Mouse (Mus musculus) forelimb bud, embryonic 11.5 days (tissue): ENCODE results near the gene Prpf19.

ENCODE experiments used
- DNase-seq: peaks from one replicate; pipeline ENCODE4 v3.0.0-alpha.2; 2012; ENCODE audit warnings: low read depth, low spot score

The Prpf19 gene

DNA sequence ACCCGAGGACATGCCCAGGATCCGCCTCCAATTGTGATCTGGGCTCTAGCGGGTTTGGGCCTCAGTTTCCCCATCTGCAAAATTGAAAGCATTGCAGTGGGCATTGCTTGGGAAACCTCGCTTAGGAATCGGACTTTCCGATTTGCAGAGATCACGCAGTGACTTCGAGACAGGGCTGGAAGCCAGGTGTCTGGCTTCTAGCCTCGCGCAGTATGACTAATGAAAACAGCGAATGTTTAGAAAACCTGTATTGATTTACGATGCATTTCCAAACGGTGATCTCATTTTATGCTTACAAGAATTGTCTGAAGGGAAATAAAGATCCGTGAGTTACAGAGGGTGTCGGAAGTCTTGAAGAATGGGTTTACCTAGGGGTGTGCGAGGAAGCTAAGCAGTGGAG is 677 bp downstream of the Prpf19 start:
- peak; percentile 27 for DNase-seq

DNA sequence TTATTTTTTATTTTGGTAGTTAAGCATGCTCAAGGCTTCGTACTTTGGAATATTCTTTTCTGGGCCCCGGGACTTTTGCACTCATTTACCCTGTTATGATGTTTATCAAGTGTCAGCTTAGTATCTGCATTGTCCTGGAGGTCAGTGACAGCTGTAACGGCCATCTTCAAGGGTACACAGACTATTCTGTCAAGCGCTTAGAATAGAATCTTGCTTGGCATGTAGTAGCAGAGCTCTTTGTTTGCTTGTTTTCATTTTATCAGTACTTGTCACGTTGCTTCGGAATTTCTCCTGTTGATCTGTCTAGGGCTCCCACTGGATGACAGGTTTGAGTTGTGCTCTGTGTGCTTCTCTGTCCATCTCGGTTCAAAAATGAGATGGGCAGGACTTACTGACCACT is 1.8 kb downstream of the Prpf19 start:
- no peak for DNase-seq

DNA sequence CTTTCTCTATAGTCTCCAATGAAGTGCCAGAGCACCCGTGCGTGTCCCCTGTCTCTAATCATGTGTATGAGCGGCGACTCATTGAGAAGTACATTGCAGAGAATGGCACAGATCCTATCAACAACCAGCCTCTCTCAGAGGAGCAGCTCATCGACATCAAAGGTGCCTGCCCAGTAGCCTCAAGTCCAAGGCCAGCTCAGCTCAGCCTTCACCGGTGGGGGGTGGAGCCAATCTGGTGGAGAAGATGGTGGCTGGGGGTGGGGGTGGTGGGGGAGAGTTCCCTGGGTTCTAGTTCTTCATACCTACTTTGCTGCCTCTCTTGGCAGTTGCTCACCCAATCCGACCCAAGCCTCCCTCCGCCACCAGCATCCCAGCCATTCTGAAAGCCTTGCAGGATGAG is 2.5 kb downstream of the Prpf19 start:
- no peak for DNase-seq

DNA sequence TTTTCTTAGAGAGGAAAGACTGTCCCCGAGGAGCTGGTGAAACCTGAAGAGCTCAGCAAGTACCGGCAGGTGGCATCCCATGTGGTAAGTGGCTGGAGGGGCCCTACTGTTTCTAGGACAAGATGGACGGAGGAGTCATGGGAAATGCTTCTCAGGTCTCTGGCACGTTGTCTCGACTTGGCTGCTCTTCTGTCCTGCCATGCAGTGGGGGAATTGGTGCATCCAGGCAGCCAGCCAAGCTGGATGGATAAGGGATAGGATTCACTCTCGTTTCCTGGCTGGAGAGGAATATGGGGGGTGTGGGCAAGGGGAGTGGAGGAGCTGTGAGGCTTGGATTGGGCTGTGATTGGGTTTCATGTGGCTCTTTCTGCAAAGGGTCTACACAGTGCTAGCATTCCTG is 5.3 kb downstream of the Prpf19 start:
- no peak for DNase-seq

DNA sequence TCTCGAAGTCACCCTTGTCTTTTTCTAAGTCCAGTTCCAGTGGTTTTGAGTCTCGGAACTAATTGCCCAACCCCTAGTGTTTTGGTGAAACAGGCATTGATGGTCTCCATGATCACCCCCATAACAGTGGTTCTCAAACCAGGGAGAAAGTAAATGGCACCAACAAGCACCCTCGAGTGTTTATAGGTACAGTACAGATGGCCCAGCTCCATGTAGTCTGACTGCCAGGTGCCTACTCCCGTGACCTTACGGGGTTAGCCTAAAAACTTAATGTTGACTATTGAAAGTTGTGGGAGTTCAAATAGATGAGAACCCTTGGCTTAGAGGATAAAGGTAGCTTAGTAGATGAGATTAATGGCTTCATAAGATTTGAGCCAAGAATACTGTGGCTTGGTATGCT is 6.0 kb downstream of the Prpf19 start:
- DNase-seq, result no peak

DNA sequence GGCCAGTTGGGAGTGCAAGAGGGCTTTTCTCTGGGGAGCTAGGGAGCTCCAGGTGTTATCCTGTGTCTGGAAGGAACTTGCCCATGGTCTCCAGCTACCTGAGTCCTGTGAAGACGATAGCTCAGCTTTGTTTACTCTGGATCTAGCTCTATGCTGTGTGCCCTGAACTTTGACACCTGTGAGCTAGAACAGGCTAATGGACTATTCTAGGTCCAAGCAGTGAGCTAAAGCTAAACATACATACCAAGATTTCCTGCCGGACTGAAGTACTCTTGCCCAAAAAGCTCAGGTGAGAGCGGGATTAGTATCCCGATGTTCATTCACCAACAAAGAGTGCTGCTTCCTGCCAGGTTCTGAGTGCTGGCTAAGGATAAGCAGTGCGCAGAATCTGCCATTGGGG is 9.5 kb downstream of the Prpf19 start:
- no peak for DNase-seq

DNA sequence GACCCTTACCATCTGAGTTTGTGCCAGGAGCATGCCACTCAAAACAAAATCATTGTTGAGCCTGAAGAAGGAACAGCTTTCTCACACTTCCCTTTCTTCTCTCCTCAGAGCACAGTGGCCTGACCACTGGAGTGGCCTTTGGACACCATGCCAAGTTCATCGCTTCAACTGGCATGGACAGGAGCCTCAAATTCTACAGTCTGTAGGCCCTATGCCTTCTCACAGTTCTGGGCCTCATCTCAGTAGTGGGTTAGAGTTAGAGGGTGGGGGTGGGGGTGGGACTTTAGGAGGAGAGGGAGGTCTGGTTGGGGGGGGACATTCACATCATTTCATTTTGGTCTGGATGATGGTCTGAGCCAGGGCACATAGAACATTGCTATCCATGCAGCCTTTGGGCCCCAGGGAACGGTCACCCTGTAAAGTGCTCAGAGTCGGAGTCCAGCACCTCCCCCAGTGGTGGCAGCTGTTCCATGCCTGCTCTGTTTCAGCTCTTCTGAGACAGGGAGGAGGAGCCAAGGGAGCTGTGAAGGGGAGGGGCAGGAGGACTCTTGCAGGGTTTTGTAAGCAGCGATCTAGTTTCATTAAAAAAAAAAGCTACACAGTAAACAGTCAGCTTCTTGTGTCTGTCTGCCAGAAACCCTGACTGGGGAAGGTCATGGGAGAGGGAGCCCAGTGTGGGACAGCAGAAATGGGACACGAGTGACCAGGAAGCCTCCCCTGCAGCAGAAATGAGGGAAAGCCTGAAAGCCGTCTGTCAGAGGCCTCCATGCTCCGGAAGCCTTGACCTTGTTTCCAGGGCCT is 10.1 kb downstream of the Prpf19 start:
- DNase-seq, result no peak

DNA sequence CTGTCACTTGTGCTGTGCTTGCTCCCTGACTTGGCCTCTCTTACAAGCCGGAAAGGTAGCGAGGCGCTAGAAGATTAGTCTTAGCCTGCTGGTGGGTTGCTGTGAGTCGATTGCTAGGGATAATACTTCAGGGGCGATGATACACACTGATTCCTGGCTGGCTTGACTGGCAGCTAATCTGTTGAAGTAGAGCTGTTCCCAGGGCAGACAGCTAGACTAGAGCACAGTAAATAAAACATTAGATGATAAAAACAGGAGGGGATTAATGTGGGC is 10.6 kb downstream of the Prpf19 start:
- no peak for DNase-seq

DNA sequence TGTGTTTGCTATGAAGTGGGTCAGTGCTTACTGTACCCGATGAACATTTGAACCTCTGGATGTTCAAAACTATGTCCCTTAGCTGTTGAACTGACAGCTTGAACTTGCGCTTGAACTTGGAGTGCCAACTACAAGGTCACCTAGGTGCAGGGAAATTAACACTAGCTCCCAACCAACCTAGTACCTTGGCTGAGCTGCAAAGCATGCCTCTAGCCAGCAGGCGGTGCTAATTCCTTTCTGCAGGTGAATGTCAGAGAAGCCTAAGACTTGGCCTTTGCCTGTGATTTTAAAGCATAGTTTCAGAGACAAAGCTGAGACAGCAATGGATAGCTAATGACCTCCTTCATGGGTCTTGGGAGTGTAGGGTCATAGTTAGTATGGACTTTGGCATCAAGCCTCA is 12.9 kb downstream of the Prpf19 start:
- DNase-seq, result peak; percentile 35

DNA sequence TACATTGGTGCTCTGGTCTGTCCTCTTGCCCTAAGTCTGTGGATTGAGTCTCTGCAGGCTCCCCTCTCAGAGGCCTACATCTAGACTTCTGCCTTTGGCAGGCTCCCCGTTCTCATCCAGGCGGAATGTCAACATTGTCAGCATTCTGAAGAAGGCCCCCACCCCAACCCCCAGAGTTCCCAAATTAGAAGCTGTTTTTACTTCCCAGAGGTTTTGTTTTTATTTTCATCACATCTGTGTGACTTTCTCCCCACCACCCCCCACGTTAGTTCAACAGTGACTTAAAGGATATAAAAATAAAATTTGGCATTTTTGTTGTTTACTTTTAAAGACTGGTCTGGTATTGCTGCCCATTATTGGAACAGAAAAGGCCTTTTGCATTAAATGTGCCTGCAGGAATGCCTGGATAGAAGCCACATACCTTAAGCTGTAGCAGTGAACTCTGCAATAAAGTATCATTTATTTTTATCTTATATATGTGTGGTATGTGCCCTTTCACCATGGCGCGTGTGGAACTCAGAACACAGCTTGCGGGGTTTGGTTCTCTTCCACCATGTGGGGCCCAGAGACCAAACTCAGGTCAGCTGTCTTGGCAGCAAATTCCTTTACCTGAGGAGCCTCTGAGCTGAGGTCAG is 14.2 kb downstream of the Prpf19 start:
- DNase-seq, result no peak

DNA sequence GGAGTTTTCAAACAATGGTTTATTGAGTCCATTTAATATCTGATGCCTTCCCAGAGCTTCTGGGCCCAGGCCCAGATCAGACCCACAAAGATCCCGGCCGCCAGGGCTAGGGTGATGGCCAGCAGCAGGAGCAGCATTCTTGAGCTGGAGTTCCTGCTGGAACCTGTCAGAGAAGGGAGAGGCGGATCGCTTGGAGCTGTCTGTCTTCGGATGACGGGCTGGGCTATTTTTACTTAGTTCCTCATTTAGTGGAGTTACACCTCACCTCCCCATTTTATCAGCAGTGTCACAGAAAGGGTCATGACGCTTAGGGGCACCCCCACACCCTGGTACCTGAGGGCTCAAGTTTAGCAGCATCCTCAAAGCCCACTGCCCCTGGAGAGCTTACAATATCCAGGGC is 19.3 kb downstream of the Prpf19 start:
- DNase-seq, result no peak

DNA sequence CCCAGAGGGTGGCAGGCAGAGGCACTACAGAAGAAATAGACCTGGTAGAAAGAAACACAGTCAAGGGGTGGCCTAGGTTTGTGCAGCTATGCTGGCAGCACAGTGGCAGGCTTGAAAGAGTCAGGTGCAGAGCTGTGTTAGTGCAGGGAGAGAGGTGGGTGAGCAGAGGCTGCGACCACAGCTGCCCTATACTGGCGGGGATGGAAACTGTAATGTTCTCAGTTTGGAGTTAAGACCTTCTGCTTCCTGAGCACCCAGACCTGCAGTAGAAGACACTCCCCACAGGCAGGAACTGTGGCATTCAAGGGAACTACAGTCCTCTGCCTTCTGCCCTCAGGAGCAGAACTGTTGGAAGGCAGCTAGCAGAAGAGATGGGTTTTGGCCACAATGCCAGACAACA is 19.8 kb downstream of the Prpf19 start:
- no peak for DNase-seq

DNA sequence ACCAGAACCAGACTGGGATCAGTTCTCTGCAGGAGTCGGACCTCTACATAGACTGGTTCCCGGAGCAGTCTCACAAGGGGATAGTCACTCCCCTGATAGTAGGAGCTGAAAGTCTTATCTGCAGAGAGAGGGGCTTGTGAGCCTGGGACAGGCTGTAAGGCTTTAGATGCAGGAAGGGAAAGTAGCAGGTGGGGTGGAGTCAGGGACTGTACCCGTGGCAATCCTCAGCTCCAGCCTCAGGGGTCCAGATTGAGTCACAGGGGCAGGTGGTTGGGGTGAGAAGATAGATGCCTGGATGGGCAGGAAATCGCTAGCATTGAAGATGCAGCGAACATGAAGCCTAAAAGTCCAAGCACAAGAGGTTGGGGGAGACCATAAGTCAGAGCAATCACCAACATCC is 21.5 kb downstream of the Prpf19 start:
- DNase-seq, result no peak

DNA sequence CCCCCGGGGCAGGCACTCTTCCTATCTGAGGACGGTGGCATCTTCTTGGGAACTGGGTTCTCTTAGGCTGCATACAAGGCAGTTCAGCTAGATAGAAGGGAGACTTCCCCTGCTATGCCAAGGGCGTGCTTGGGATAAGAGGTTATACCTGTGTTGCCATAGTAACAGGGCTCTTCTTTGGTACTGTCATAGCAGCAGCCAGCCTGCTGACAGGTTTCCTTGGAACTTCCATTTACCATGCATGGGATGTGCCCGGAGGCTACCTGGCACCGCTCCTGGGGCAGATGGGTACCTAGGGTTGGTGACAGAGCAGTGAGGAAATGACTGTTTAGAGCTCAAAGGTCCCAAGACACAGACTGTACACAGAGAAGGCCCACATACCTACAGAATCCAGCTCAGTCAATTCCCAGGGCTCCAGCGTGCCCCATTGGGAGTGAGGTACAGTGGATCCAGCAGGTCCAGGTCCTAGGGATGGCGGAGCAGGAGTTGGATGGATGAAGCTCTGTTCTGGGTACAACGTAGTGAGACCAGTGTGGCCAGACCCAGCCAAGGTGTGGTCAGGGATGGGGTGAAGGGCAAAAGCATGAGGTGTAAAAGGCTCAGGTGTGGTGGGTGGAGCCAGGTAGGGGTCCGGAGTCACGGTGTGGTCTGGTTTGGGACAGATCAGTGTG is 23.4 kb downstream of the Prpf19 start:
- no peak for DNase-seq

DNA sequence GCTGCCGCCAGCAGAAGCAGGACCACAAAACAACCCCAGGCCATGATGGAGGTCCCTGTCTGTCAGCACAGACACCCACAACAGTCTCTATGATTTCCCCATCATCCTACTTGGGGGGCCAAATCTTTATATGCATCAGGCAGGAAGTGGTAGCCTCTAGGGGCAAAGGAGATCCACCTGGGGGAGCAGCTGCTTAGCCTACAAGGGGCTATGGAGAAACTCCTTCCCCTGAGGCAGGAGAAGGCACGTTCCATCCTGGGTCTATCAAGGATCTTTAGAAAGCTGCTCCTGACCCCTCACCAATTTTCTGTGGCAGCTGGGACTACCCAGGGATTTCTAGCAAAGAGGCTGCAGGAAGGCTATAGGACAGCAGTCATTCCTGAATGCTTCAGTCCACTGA is 25.5 kb downstream of the Prpf19 start, which contains the start of gene Zp1:
Zp1 (minus strand) TSS at position 101 of the 400 bp plus-strand sequence.
- DNase-seq, result no peak

DNA sequence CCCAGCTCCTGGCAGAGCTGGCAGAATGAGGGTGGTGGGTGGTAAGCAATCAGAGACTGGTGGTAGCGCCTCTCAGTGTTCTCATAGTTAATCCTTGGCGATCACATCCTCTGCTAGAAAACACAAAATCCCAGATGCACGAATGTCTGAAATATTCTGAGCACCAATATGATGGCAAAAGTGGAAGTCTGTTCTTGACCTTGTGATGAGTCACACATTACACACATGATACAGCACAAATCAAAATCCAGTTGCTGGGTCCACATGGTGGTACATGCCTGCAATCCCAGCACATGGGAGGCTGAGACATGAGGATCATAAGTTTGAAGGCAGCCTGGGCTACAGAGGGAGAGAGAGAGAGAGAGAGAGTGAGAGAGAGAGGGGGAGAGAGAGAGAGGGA is 26.0 kb downstream of the Prpf19 start:
- DNase-seq, result no peak

DNA sequence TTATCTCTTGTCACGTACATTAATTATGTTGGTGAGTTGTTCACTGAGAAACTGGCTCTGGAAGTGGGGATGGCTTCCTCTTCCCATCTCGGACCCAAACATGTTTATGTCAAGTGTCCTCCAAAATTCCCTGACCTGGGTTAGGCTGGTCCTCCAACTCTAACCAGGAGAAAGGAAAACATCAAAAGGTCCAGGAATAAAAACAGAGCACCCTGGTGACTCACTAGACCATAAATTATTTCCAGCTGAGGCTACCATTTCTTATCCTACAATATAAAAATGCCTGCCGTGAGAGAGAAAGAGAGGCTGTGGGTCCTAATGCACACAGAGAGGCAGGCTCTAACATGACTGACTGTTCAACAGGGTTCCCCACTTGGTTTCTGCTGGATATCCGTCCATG is 29.2 kb downstream of the Prpf19 start:
- DNase-seq, result no peak

DNA sequence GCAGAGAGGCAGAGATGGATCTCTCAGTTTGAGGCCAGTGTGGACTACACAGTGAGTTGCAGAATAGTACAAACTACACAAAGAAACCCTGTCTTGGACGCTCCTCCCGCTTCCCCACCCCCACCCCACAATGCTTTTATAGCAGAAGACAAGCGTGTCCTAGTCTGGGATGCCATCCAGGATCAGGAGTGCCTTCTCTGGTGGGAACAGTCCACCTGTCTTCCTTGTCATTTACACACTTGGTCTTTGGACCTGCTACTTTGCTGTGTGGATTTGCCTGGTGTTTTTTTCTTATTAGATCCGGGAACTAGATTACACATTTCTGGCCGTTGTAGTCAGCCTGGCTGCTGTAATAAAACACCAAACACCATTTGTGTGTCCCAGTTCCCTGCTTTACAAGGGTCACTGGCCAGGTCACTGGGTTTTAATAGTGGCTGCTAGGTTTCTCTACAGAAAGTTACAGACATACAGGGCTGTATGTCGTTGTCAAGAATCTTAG is 31.1 kb downstream of the Prpf19 start:
- DNase-seq, result peak; percentile 26

DNA sequence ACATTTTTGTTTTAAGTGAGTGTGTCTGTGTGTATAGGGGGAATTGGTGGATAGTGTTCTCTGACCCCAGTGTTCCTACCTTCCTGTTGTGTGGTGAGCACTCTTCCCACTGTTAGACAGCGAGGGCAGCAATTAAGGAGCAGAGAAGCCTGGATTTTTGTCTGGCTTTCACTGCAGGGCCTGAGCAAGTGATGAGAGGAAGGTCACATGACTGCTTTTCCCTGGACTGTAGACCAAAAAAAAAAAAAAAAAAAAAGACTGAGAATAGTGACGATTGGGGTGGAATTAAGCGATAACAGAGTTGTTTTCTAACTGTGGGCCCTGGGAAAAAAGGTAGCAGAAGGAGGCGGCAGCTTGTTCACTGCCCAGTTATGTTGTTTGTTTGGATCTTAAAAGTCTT is 31.6 kb downstream of the Prpf19 start:
- DNase-seq, result no peak

DNA sequence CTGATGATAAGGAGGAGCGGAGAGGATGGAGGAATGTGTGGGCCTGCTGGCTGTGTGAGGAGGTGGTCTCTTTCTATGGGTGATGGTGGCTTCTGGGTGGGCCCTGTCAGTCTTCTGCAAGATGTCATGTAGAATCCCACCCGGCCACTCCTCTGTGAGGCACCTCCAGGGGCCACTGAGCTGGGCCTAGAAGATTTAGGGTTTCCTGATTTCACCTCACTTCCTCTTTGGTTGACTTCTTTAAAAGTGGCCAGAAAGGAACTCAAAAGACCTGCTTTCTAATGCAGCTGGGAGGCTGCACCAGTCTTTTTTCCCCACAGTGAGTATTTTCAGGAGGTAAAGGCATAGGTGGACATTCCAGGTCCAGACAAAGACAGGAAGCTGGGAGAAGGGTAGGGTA is 35.6 kb downstream of the Prpf19 start:
- DNase-seq, result no peak

DNA sequence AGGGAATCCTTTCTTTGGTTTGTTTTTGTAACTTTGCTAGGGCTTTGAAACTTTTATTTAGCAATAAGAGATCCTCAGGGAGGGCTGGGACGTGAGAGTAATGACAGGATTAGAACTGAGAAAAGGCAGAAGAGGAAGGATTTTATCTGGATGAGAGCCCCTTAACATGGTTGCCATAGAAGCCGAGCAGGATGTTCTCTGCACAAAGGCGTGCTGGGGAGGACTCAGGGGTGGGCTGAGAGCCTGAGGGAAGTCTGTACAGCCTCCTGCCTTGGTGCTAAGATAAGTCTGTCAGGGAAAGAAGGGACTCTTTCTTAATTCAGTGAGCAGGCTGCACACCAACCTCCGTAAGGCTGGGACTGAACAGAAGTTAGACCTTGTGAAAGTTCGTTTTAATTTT is 40.0 kb downstream of the Prpf19 start:
- no peak for DNase-seq

DNA sequence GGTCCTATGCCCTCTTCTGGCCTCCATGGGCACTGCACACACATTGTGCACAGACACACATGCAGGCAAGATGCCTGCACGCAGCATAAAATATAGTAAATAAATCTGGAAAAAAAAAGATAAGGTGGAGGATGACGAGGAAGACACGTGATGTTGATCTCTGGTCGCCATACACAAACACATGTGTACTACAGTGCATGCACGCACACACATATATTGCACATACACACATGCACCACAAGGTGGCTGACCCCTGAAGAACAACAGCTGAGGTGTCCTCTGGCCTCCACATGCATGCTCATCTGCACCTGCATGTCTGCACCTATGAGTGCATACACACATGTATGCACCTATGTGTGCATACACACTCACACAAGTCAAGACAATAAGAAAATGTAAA is 41.0 kb downstream of the Prpf19 start:
- DNase-seq, result no peak

DNA sequence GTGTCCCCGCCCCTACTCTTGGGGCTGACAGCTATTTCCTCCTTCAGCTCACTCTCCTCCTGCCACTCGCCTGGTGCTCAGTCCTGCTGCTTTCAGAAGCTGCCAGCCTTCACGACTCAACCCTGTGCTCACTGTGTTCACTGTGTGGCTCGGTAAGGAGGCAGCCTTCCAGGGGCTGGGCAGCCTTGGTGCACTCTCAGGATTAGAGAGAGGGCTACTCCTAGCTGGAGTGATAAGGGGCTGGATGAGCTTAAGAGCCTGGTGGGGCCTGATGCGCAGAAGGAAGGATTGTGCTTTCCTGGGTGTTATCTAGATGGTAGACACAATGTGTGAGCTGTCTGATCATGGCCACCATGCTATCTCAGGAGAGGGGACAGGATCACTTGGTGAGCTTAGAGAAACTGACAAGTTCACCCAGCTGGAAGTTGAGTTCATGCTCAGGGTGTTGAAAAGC is 42.1 kb downstream of the Prpf19 start, which contains the start of gene Ptgdr2:
Ptgdr2 (plus strand) TSS at position 51 of the 454 bp plus-strand sequence.
- no peak for DNase-seq
